Mouse (Mus musculus) neural tube, embryonic 10.5 days (tissue): ENCODE measurements around the gene Itsn1.

ENCODE experiments used
- DNase-seq: peaks from one replicate; pipeline ENCODE4 v3.0.0-alpha.2; 2017; ENCODE audit warnings: low spot score; ENCODE audit errors: extremely low spot score

The Itsn1 gene

DNA sequence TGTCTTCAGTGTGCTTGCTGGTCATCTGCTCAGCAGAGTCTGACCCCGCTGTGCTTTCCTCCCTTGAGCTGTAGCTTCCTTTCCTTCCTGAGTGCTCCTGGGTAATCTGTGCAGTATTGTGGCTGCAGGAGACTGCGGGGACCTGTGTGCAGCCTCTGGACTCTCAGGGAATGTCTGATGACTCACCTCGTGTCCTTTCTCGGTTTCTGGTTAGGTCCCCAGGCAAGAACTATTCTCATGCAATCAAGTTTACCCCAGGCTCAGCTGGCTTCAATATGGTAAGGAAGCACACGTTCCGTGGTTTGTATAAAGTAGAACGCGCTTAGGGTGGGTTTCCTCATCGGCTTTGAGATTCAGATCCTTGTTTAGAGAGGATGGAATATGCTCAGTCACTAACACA, 82.8 kb downstream of the Itsn1 start:
- no peak for DNase-seq

DNA sequence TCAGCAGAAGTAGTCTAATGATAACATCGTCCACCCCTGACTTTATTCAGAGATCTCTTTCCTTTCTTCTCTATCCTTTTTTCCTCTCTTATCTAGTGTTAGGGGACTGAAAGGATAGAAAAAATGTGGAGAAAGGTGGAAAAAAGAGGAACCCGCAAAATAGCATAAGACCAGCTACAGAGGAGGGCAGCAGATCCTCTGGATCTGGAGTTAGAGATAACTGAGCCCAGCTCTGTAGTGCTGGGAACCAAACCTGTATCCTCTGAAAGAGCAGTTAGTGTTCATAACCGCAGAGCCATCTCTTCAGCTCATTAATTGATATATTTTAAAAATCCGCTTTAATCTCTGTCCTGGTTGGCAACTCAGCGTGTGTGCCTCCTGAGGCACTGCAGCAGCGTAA, 84.5 kb downstream of the Itsn1 start:
- DNase-seq: no peak

DNA sequence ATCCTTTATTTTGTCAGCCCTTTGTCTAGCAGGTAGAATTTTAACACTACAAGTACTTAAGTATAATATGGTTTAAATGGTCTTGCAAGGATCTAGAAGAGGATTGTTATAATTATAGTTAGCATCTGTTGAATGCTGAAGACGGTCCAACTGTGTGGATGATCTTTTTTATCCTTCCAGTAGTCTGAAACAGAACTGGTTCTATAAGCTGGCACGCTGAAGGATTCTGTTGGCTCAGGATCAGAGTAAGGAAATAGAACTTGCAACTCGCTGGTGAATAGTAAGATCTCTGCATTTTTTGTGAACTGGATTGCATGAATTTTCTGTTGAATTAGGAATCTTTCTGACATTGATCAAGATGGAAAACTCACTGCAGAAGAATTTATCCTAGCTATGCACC, 86.0 kb downstream of the Itsn1 start:
- no peak for DNase-seq

DNA sequence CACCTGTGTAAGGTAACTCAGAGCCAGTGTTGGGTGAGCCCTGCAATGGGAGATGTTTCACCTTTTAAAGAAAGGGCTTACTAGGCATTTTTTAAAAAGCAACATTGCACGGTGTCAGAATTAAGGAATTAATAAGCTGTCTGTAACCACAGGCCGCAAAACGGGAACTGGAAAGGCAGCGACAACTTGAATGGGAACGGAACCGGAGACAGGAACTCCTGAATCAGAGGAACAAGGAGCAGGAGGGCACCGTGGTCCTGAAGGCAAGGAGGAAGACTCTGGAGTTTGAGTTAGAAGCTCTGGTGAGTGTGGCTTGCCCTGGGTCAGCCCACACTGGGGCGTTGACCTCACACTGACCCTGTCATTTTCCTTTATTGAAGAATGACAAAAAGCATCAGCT, 91.2 kb downstream of the Itsn1 start:
- no peak for DNase-seq

DNA sequence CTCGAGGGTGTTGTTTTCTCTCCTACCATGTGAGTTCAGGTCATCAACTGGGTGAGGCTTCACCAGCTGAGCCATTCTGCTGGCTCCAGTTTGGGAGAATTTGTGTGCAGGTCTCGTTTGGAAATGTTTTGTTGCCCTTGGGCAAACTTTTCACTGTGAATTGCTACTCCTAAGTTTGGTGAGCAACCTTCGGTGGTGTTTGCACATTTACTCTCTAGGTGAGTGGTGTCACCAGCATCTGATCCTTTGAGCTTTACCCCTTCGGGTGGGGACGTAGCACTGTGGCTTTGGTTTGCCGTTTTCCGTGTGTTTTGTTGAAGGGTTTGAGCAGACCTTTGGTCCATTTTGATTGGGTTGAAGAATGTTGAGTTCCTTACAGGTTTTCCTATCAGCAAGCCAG, 93.2 kb downstream of the Itsn1 start:
- no peak for DNase-seq

DNA sequence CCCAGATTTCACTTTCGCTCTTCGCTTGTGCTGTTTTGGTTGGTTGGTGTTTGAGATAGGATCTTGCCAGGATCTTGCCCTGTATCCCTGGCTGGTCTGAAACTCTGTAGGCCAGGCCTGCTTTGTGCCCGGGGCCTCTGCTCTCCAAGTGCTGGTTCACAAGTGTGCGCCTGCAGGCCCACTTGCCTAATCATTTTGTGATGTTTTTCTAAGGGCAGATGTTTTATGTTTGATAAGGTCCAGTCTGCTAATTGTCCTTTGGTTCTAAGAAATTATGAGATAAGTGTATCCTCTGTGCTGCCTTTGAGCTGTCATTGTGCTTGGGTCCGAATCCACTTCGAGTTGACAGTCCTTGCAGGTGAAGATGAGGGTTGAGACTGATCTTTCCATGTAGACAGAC, 93.7 kb downstream of the Itsn1 start:
- DNase-seq: no peak

DNA sequence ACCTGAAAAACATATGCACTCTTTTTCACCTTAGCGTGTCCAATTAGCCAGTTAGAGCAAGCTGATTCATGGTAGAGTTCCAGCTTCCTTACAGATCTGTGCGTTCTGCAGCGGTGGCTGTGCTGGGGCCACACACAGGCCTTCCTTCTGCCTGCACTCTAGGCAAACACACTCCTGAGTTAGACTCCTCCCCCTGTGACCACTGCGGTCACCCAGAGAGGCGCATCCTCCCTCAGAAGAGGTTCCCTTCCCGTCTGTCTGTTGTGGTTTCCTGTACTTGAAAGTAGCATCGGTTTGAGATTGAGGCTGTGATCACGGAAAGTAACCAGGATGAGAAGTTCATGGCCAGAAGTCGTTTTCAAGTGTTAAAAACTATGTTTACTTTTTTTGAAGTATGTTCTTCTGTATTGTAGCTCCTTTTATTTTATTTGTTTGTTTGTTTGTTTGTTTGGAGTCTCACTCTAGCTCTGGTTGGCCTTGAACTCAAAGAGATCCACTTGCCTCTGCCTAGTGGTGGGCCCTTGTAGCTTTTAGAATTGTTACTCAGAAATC, 96.8 kb downstream of the Itsn1 start:
- DNase-seq: no peak

DNA sequence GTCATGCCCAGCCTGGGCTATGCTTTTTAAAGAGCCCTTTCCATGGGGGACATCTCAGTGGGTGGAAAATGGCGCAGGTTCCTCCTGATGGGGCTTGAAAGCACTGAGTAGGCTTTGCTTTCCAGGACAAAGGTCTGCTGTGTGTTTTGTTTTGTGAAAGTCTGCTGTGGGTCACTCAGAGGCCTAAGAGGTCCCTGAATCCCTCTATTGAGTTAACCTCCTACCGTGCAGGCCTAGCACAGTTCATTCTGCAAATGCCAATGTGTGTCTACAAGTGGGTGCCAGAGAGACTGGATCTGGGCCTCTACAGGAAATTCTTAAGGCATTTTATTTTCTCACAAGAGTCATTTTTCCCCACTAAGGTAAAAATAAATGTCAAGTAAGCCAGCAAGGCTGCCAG, 97.8 kb downstream of the Itsn1 start:
- DNase-seq: no peak

DNA sequence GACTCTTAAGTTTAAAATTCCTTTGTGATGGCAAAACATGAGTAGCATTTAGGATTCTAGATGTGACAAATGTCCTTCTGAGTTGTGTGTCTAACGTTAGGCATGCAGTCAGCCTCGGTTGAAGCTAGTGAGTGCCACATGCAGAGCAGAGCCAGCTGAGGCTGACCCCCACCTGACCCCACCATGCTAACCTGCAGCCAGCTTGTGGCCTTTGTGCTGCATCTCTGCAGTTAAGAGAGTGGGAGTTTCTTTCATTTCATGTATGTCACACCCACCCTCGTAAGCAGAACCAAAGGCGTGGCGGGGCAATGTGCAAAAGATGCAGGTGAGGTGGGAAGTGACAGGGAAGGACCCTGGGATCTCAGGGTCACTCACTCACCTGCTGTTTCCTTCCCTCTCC, 98.4 kb downstream of the Itsn1 start:
- DNase-seq: no peak

DNA sequence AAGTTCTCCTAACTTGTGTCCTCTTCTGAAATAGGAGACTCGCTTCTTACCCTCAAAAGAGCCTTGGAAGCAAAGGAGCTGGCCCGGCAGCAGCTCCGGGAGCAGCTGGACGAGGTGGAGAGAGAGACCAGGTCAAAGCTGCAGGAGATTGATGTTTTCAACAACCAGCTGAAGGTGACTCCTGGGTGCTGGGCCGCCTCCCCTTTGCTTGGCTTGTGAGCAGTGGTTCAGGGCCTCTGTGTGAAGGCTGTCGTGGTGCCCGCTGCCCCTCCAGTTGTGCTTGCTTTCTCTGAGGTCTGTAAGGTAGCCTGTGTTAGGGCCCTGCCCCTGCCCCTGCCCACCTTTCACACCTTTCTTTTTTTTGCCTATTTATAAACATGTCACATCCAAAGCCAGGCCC, 99.1 kb downstream of the Itsn1 start:
- no peak for DNase-seq

DNA sequence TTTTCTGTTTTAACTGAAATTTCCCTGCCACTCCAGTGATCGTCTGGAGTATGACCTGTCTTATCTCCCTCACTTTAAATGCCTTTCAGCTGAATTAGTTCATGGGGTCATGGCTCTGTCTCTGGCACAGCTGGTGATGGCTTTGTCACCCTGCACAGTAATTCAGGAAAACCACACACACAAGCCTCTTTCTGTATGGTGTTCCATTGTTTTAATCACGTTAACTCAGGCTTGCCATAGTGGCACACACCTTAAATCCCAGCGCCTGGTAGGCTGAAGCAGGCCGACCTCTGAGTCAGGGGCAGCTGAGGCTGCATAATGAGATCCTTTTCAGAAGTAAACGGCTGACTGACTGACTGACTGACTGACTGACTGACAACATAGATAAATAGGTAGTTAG, 99.5 kb downstream of the Itsn1 start:
- DNase-seq: no peak

DNA sequence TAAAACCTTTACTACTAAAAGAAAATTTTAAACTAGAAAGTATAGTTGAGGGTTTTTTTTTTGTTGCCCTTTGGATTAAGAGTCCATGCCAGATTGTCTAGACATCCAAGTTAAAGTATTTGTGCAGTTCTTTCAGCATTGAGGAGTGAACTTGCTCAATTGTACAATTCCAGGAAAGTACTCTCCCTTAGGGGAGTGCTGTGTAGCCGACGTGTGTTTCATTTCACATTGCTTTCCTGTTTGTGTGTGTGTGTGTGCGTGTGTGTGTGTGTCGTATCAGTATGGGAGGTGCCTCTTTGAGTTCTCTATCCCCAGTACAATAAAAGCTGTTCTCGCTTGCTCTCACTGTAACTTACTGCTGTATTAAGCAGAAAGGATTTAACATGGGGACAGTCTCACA, 100.0 kb downstream of the Itsn1 start:
- DNase-seq: no peak

DNA sequence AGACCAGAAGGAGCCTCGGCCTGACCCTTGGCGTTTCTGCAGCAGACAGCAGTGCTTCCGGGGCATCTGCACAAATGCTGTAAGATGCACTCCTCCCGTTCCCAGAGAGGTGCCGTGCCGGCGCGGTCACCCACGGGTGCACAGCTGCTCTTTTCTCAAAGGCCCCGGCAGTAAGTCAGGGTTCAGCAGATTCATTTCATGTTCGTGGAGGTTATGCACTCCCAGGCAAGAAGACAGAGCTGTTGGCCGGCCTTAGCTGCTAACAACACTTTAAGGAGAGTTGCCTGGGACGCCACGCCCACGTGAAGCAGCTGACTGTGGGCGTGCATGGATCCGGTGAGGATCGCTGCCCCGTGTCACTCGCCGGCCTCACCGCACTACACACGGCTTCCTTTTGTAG, 101.2 kb downstream of the Itsn1 start:
- no peak for DNase-seq

DNA sequence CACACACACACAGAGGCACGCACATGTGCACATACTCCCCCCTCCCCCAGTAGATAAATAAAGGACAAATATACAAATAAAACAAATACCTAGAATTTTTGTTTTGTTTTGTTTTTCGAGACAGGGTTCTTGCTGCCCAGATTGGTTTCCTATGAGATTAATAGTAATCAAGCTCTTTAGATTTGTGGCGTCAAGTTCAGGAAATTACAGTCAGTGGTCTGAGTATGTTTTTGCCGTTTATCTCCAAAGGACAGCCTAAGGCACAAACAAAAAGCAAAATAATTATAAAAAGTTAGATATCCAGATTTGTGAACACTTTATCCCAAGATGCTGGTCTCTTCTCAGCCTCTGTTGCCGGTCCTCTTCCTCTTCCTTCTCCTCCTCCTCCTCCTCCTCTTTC, 104.0 kb downstream of the Itsn1 start:
- DNase-seq: no peak

DNA sequence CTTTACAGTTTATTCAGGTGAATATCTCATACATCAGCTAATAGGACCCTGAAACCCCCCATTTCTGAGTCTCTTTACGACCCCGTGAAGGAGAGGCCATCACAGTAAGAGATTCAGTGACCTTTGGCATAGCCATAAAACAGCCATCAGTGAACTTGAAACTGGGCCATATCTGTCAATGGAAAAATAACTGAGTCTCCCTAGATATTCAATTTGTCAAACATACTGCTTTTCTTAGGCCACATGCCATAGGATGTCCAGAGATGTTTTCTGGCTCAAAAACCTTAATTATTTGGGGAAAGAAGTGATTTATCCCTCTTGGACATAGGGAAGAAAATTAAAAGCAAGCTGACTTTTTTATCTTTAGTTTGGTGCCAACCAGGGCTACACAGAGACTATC, 104.5 kb downstream of the Itsn1 start:
- no peak for DNase-seq

DNA sequence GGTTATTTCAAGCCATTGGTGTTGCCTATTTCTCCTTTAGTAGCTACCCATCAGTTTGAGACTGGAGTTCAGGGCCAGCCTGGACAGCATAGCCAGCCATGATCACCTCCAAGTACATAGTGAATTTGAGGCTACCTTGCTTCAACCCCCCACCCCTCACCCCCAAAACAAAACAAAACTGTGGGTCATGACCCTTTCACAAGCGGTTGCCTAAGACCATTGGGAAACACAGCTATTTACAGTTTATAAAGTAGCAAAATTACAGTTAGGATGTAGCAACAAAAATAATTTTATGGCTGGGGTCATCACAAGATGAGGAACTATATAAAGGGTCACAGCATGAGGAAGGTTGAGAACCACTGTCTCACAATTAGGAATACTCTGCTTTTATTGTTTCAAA, 104.9 kb downstream of the Itsn1 start:
- no peak for DNase-seq

DNA sequence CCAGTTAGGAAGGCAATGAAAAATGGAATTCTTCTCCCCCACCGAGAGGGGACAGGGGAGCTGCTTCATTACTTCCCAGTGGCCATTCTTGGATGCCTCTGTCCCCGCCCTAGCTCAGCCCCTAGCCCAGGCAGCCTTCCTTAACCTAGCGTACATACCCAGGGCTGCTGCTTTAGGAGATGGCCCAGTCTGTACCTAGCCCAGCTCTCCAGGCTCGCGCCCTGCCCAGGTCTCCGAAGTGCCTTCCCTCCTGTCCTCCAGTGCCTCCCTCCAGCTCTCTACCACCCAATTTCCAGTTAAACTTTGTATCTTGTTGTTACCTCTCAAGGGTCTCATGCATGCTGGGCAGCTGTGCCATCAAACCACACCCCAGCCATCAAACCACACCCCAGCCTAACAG, 106.7 kb downstream of the Itsn1 start:
- DNase-seq: no peak

DNA sequence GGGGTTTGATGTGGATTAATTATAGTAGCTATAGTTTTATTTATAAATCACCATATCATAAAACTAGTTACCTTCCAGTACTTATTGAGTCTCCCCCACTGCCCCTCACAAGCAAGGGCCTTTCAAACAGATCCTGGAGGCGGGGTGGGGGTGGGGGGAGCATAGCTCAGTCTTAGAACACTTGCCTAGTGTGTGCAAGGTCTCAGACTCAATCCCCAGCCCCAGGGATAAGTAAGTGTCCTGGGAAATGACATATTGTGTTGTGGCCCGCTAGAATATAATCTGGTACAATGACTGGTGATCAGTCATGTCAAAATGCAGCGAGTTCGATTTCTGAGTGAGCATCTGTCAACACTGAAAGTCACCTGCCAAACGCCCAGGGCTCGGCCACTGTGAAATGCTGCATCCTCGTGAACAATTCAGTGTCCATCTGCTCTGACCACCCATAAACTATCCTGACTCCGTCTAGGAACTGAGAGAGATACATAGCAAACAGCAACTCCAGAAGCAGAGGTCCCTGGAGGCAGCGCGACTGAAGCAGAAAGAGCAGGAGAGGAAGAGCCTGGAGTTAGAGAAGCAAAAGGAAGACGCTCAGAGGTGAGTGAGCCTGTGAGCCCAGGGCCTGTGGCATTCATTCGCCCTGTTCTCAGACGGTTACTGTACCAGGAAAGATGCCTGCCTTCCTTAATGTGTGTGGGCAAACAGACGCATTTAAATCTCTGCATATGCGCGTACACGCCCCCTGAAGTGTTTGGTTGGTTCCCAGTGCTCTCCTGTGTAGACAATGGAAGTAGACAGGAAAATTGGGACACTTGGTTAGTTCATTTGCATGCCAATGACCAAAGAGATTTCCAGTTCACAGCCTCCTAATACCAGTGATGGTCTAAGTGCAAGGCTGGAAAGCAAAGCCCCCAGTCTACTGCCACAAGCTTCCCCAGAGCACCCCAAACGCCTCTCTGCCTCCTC, 107.8 kb downstream of the Itsn1 start:
- DNase-seq: no peak

DNA sequence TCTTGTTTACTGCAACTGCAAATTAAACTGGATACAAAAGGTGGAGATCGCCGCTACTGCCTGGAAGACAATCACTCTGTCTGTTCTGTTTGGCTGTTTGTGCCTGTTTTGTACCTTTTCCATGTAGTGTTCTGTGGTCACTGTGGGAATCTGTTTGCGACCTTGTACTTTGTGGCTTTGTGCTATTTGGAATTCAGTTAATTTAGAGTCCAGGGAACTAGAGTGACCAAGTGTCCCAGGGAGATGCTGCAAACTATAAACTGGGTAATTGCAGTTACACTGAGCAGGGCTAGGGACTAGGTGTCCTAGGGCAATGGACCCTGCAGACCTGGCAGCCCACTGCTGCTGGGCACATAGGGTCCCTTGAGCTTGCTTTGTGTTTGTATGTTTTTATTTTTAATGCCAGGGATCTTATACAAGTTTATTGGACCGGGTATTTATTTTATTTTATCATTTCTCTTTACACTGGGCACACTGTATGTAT, 108.5 kb downstream of the Itsn1 start:
- DNase-seq: no peak

DNA sequence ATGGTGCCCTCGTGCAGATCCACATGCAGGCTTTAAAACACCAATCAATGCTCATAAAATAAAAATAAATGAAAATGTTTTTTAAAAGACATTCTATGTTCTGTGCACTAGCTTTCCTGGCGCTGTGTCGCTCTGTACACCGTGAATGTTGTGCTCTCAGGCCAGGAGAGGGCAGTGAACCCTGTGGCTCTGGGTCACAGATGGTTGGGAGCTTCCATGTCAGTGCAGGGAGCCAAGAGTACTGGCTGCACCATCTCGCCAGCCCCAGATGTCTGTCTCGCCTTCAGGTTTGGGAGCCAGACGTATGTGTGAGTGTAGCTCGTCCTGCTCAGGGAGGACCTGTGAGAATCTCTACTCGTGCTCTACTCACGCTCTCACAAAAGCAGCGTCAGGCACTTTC, 109.7 kb downstream of the Itsn1 start:
- DNase-seq: no peak

DNA sequence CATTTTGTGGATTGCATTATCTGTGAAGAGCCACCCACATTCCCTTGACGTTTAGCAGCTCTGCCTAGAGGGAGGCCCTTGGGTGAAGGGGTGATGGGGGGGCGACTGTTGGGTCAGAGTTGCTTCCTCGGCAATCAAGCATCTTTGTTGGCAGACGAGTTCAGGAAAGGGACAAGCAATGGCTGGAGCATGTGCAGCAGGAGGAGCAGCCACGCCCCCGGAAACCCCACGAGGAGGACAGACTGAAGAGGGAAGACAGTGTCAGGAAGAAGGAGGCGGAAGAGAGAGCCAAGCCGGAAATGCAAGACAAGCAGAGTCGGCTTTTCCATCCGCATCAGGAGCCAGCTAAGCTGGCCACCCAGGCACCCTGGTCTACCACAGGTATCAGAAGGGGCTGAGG, 110.4 kb downstream of the Itsn1 start:
- no peak for DNase-seq

DNA sequence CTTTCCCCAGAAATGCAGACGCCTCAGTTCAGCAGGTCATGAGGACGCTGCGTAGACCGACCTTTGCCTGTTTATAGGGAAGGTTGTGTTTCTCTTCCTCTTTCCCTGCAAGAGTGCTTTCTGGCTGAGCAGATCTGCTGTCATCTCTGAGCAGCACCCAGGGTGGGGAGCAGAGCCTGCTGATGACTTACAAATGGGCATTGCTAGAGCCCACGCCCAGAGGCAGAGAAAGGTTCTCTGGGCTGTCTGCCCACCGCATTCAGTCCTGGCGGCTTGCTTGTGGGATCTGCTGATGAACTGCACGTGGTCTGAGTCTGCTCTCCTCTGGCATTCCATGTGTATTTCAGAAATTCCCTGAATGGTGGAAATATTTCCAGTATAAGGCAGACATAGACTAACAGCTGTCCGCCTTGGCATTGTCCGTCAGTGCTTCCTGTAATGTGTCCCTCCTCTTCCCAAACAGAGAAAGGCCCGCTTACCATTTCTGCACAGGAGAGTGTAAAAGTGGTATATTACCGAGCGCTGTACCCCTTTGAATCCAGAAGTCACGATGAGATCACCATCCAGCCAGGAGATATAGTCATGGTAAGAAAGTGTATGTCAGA, 112.0 kb downstream of the Itsn1 start:
- no peak for DNase-seq
